Mouse (Mus musculus) spleen, postnatal 10 days (tissue): ENCODE measurements around the gene Ikbkg.
"Not testable (repeated sequence)": the region's sequence is repeated elsewhere in the genome, so short reads cannot be mapped to it uniquely, and the experiment has no call there.

Experiments
- DNase-seq, 2 experiments: peaks; one replicate each; pipeline ENCODE4 v3.0.0; 2021 to 2022; ENCODE audit warnings: low spot score in 2 of 2

Ikbkg gene

GRCm38 (mm10) chrX:74451157-74451912, 58.2 kb downstream of the Ikbkg start:
- no peak for DNase-seq

DNA sequence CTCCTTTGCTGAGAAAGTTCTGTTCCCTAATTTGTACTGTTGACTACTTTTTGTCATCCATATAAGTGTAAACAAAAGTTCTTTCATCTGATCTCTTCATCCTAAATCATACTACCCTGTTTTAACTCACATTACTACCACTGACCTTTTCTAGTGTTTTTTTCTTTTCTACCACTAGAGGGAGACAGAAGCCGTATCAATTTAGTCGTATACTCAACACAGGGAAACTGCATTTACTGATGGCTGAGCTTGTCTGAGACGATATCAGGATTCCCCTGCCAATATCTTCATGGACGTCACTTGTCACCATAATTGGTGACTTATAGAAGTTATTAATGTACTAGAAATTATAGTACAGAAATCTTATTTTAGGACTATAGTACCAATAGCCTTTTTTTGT, 59.7 kb downstream of the Ikbkg start:
- DNase-seq, result no peak

DNA sequence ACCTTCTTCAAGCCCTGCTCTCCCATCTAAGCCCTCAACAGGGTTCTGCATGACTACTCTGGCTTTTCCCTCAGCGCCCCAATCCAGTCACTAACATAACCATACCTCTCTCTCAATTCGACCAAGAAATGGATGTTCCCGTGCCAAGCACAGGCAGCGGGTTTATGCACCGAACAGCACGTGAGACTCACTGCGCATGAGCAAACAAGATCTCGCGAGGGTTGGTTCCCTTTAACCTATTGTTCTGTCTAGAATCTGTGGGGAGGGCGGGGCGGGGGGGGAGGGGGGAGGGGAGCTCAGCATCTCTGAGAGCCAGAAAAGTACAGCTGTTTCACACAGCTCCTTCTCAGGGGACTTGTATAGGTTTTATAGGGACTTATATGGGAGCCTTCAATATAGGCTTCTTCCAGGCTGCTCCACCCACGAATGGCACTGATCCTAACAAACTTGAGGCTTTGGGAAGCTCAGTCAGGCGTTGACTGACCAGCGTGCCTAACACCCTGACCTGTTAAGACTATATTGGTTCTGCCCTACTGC, 88.3 kb downstream of the Ikbkg start, which contains the start of gene Gm6880:
Gm6880 (minus strand) TSS at position 51 of the 537 bp plus-strand sequence.
- DNase-seq, result not testable (repeated sequence)

DNA sequence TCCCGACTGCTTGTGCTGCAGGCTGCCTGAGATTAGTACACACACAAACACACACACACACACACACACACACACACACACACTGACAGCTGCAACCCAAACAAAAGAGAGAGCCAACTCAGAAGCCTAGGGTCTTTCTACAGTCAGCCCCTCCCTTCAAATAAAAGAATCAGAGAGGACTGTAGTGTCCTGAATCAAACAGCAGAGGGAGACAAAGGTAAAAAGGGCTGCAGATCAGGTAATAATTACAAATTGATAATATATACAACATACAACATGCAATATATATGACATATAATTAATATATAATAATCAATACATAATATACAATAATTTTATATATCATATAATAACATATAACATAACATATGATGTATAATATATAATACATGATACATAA, 104.0 kb downstream of the Ikbkg start:
- no peak for DNase-seq
